Mouse (Mus musculus) embryonic fibroblast, embryonic 13.5 days (primary cell): ENCODE measurements around the gene Banf1.

ENCODE experiments used
- CTCF ChIP-seq: IDR thresholded peaks from 2 replicates; pipeline ENCODE4 v1.5.1; 2011; ENCODE audit warnings: mild to moderate bottlenecking, control low read depth, low read length, moderate library complexity, borderline replicate concordance; ENCODE audit not compliant: insufficient read depth
- POLR2A ChIP-seq: IDR thresholded peaks from 2 replicates; pipeline ENCODE4 v1.6.1; 2011; ENCODE audit warnings: low read depth, mild to moderate bottlenecking, control low read depth, low read length, moderate library complexity

DNA sequence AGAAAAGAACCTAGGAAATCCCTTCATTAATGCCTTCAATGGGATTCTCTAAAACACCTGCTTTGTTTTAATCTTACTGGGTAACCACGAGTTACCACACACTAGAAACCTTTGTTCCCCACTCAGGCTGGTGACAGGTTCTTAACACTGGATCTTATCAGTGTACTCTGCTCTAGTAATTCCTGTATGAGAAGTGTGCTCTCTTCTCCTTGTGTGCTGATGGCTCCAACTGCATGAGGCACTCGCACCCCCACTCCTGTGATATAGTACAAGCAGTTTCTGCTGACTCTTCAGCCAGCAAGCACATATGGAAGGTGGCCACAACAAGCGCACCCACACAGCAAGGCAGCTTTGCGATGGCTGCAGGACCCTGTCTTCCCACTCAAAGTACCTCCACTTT lies 7.2 kb upstream of the Banf1 start:
- no peak for TF ChIP-seq POLR2A
- no peak for TF ChIP-seq CTCF
